Mouse (Mus musculus): ENCODE data around the gene Arhgap25. TPM values are rescaled to one million over a fixed set of nuclear protein-coding genes. Genes with fewer than 3 reads are reported as not detected.
"Not testable (repeated sequence)": the region's sequence is repeated elsewhere in the genome, so short reads cannot be mapped to it uniquely, and the experiment has no call there.

Gene Arhgap25
- 7.6 and 8.4 TPM in 2 replicates for polyA plus RNA-seq (2015; fragmentation: Nextera tagmentation; extraction: Ambion mirVana)

- no peak within 1 kb of the TSS for H3K4me3 ChIP-seq
- H3K4me2 ChIP-seq = no peak within 1 kb of the TSS
- H3K9me3 ChIP-seq = no peaks in the 10 kb centered on the region
- 49% methylated on average over 14 of the region's 14 CpGs for WGBS
- 0 out of 2 replicates have a peak within 1 kb of the TSS, but pooled peaks have one; percentile 18 for H3K27ac ChIP-seq
- H3K27me3 ChIP-seq = peaks cover 3% of the 10 kb centered on the region; the same call in 1 of the 2 replicates
- H3K4me1 ChIP-seq = peaks cover 6% of the 10 kb centered on the region
- H3K9ac ChIP-seq = no peak within 1 kb of the TSS
- H3K36me3 ChIP-seq = no peaks in the 10 kb centered on the region
- no peak for ATAC-seq (ENCODE audit: insufficient number of reproducible peaks, low FRiP score, low TSS enrichment, low read depth)
These were observed at the start of gene Arhgap25 for GRCm38 (mm10) chr6:87532953-87533710. Gene Arhgap25, minus strand, starts transcription at chr6:87533259.

- ATAC-seq (ENCODE audit: insufficient number of reproducible peaks, low FRiP score, low TSS enrichment, low read depth) = peak; percentile 52; the same call in 1 of the 2 replicates
These were observed 49.4 kb upstream of the Arhgap25 start for GRCm38 (mm10) chr6:87582456-87582855.

GRCm38 (mm10) chr6:87581581-87581980 lies 48.5 kb upstream of the Arhgap25 start:
- Histone ChIP-seq H3K9ac (no peak overlapping the region), H3K36me3 (no peaks in the 10 kb centered on the region), H3K4me1 (peaks cover 13% of the 10 kb centered on the region), H3K4me3 (no peak overlapping the region), H3K27me3 (no peaks in the 10 kb centered on the region), H3K9me3 (no peaks in the 10 kb centered on the region), H3K4me2 (no peak overlapping the region), H3K27ac (no peak overlapping the region)
- WGBS = 88% methylated on average over 18 of the region's 18 CpGs
- ATAC-seq (ENCODE audit: insufficient number of reproducible peaks, low FRiP score, low TSS enrichment, low read depth) = no peak

More at GRCm38 (mm10) chr6:87582456-87582855, 49.4 kb upstream of the Arhgap25 start:
- Histone ChIP-seq H3K9ac (no peak overlapping the region), H3K27ac (peak overlapping the region; percentile 61), H3K9me3 (no peaks in the 10 kb centered on the region), H3K4me2 (no peak overlapping the region), H3K27me3 (no peaks in the 10 kb centered on the region), H3K4me1 (peaks cover 11% of the 10 kb centered on the region), H3K4me3 (no peak overlapping the region), H3K36me3 (no peaks in the 10 kb centered on the region)
- 38% methylated on average over 6 of the region's 6 CpGs for WGBS

GRCm38 (mm10) chr6:87581071-87581470 lies 48.0 kb upstream of the Arhgap25 start:
- Histone ChIP-seq H3K9ac (no peak overlapping the region), H3K27ac (no peak overlapping the region), H3K4me3 (no peak overlapping the region), H3K36me3 (no peaks in the 10 kb centered on the region), H3K9me3 (no peaks in the 10 kb centered on the region), H3K4me2 (no peak overlapping the region), H3K4me1 (peaks cover 15% of the 10 kb centered on the region), H3K27me3 (no peaks in the 10 kb centered on the region)
- no peak for ATAC-seq (ENCODE audit: insufficient number of reproducible peaks, low FRiP score, low TSS enrichment, low read depth)
- 90% methylated on average over 15 of the region's 15 CpGs for WGBS

- H3K9me3 ChIP-seq = no peaks in the 10 kb centered on the region
- H3K4me3 ChIP-seq = no peak overlapping the region
- 43% methylated on average over 9 of the region's 9 CpGs for WGBS
These were observed 45.2 kb upstream of the Arhgap25 start for GRCm38 (mm10) chr6:87578247-87578646.

GRCm38 (mm10) chr6:87576648-87577330 lies 43.7 kb upstream of the Arhgap25 start:
- Histone ChIP-seq H3K4me1 (peaks cover 6% of the 10 kb centered on the region), H3K9ac (no peak overlapping the region), H3K4me3 (no peak overlapping the region), H3K4me2 (no peak overlapping the region), H3K9me3 (no peaks in the 10 kb centered on the region), H3K27ac (peak overlapping the region; percentile 70), H3K36me3 (no peaks in the 10 kb centered on the region), H3K27me3 (no peaks in the 10 kb centered on the region)
- WGBS = 32% methylated on average over 4 of the region's 4 CpGs
- peak; percentile 81 for ATAC-seq (ENCODE audit: insufficient number of reproducible peaks, low FRiP score, low TSS enrichment, low read depth)

More at GRCm38 (mm10) chr6:87578247-87578646, 45.2 kb upstream of the Arhgap25 start:
- no peaks in the 10 kb centered on the region for H3K36me3 ChIP-seq
- H3K27me3 ChIP-seq = no peaks in the 10 kb centered on the region
- peaks cover 15% of the 10 kb centered on the region for H3K4me1 ChIP-seq
- H3K9ac ChIP-seq = no peak overlapping the region
- H3K27ac ChIP-seq = no peak overlapping the region
- ATAC-seq (ENCODE audit: insufficient number of reproducible peaks, low FRiP score, low TSS enrichment, low read depth) = no peak
- H3K4me2 ChIP-seq = no peak overlapping the region

- H3K4me2 ChIP-seq; H3K4me1 ChIP-seq; H3K27me3 ChIP-seq; H3K36me3 ChIP-seq; H3K9me3 ChIP-seq; H3K9ac ChIP-seq; H3K27ac ChIP-seq; ATAC-seq (ENCODE audit: insufficient number of reproducible peaks, low FRiP score, low TSS enrichment, low read depth); H3K4me3 ChIP-seq: not testable (repeated sequence)
These were observed 38.8 kb upstream of the Arhgap25 start for GRCm38 (mm10) chr6:87571863-87572262.

GRCm38 (mm10) chr6:87567686-87568593 lies 34.9 kb upstream of the Arhgap25 start:
- 53% methylated on average over 9 of the region's 9 CpGs for WGBS
- H3K27me3 ChIP-seq = no peaks in the 10 kb centered on the region
- no peaks in the 10 kb centered on the region for H3K4me1 ChIP-seq
- no peak for ATAC-seq (ENCODE audit: insufficient number of reproducible peaks, low FRiP score, low TSS enrichment, low read depth)
- H3K9me3 ChIP-seq = no peaks in the 10 kb centered on the region
- H3K4me3 ChIP-seq = no peak overlapping the region
- no peak overlapping the region for H3K4me2 ChIP-seq
- no peaks in the 10 kb centered on the region for H3K36me3 ChIP-seq
- no peak overlapping the region for H3K9ac ChIP-seq
- H3K27ac ChIP-seq = no peak overlapping the region

GRCm38 (mm10) chr6:87565166-87565565 lies 32.1 kb upstream of the Arhgap25 start:
- ATAC-seq (ENCODE audit: insufficient number of reproducible peaks, low FRiP score, low TSS enrichment, low read depth) = 0 out of 2 replicates have a peak, but pooled peaks have one; percentile 24

GRCm38 (mm10) chr6:87564356-87564755 lies 31.3 kb upstream of the Arhgap25 start:
- H3K27me3 ChIP-seq = no peaks in the 10 kb centered on the region
- no peaks in the 10 kb centered on the region for H3K36me3 ChIP-seq
- H3K9ac ChIP-seq = no peak overlapping the region
- H3K4me2 ChIP-seq = no peak overlapping the region
- no peaks in the 10 kb centered on the region for H3K9me3 ChIP-seq
- no peak overlapping the region for H3K27ac ChIP-seq
- H3K4me3 ChIP-seq = no peak overlapping the region
- ATAC-seq (ENCODE audit: insufficient number of reproducible peaks, low FRiP score, low TSS enrichment, low read depth) = no peak
- WGBS = 90% methylated on average over 4 of the region's 4 CpGs
- H3K4me1 ChIP-seq = no peaks in the 10 kb centered on the region

More at GRCm38 (mm10) chr6:87565166-87565565, 32.1 kb upstream of the Arhgap25 start:
- no peaks in the 10 kb centered on the region for H3K36me3 ChIP-seq
- no peaks in the 10 kb centered on the region for H3K4me1 ChIP-seq
- no peaks in the 10 kb centered on the region for H3K9me3 ChIP-seq
- H3K4me2 ChIP-seq = no peak overlapping the region
- H3K9ac ChIP-seq = no peak overlapping the region
- H3K4me3 ChIP-seq = no peak overlapping the region
- H3K27ac ChIP-seq = no peak overlapping the region
- H3K27me3 ChIP-seq = no peaks in the 10 kb centered on the region
- 50% methylated on average over 5 of the region's 5 CpGs for WGBS

- Histone ChIP-seq H3K9me3 (no peaks in the 10 kb centered on the region), H3K27ac (no peak overlapping the region), H3K4me2 (no peak overlapping the region), H3K27me3 (no peaks in the 10 kb centered on the region), H3K4me1 (no peaks in the 10 kb centered on the region), H3K9ac (no peak overlapping the region), H3K4me3 (no peak overlapping the region), H3K36me3 (no peaks in the 10 kb centered on the region)
- no peak for ATAC-seq (ENCODE audit: insufficient number of reproducible peaks, low FRiP score, low TSS enrichment, low read depth)
- WGBS = 80% methylated on average over 3 of the region's 3 CpGs
These were observed 20.7 kb upstream of the Arhgap25 start for GRCm38 (mm10) chr6:87553724-87554123.
